Mouse (Mus musculus) A20 (cell line): ENCODE measurements around the gene Nipbl.
"Not testable (repeated sequence)": the region's sequence is repeated elsewhere in the genome, so short reads cannot be mapped to it uniquely, and the experiment has no call there.

Source experiments
- DNase-seq: peaks from one replicate; pipeline ENCODE4 v3.0.0-alpha.2; 2011; ENCODE audit warnings: low read depth, low spot score

Gene Nipbl

DNA sequence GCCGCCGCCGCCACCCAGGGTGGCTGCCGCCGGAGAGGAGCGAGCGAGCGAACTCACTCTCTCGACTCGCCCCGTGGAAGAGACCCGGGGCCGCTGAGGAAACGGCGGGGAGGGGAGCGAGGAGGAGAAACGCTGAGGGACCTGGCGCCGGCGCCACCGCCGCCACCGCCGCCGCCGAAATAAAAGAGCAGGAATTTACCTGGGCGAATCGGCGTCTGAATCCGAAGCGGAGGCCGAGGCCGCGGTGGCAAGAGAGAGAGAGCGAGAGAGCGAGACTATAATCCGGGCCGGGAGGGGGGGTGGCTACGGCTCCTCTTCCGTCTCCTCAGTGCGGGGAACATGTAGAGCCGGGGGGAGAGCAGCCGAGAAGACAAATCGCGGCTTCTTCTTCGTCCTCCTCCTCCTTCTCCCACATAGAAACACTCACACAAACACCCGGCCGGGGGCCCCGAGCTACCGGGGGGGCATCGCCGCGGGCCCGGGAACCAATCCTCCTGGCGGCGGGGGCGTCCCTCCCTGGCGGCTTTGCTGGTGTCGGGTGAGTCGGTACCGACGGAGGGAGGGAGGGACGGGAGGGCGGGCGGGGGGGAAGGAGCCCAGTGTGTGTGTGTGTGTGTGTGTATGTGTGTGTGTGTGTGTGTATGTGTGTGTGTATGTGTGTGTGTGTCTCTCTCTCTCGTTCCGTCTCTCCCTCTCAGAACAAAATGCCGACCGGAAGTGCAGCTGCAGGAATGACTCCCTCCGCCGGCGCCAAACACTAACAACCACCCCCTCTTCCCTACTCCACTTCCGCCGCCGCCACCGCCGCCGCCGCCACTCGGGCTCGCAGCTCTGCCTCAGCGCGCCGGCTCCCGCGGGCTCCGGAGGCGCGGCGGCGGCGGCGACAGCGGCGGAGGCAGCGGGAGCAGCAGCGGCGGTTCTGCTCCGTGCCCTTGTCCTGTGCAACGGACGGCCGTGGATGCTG is at the start of gene Nipbl:
Gene Nipbl (minus strand): TSS at position 538 of the 964 bp plus-strand sequence.
- peak; percentile 93 for DNase-seq

- DNase-seq: no peak
These were observed 41.0 kb upstream of the Nipbl start for GRCm38 (mm10) chr15:8485261-8485660.

DNA sequence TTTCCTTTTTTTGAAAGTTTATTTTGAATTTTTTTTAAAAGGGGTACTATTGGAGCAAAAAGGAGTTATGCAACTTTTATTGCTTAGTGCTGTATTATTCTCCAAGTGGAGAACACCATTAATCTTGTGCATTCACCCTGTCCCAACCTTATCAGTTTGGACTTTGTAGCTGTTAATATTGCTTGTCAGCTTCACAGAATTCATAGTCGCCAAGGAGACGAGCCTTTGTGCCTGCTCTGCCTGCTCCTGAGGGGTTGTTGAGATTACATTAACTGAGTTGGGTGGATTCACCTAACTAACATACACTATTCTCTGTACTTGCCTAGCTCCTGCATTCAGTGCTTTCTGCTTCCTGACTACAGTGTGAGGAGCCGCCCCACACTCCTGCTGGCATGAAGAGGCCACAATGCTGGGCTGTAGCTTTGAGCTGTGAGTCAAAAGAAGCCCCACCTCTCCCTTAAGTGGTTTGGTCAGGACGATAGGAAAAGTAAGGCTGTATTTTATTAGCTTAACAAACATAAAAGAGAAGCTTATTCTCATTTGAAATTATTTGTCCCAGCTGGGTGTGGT is 24.8 kb upstream of the Nipbl start:
- no peak for DNase-seq

- DNase-seq: no peak
These were observed 19.3 kb upstream of the Nipbl start for GRCm38 (mm10) chr15:8463521-8463920.

DNA sequence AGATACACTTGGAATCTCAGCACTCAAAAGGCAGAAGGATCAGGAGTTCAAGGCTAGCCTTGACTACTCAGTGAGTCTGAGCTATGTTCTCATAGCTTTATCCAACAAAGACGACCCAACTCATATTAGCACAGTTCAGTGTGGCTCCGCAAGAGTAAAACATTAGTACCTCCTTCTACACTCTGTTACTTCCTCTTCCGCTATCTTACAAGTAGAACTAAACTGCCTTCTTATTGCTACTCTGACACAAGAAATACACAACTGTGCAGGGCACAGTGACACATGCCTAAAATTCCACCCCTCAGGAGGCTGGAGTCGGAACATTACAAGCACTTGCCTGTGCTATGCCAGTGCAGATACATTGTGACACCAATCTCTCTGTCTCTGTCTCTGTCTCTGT is 18.5 kb upstream of the Nipbl start:
- DNase-seq: no peak

GRCm38 (mm10) chr15:8460871-8461270 is 16.6 kb upstream of the Nipbl start:
- DNase-seq: no peak

GRCm38 (mm10) chr15:8459979-8460378 is 15.7 kb upstream of the Nipbl start:
- DNase-seq: no peak

DNA sequence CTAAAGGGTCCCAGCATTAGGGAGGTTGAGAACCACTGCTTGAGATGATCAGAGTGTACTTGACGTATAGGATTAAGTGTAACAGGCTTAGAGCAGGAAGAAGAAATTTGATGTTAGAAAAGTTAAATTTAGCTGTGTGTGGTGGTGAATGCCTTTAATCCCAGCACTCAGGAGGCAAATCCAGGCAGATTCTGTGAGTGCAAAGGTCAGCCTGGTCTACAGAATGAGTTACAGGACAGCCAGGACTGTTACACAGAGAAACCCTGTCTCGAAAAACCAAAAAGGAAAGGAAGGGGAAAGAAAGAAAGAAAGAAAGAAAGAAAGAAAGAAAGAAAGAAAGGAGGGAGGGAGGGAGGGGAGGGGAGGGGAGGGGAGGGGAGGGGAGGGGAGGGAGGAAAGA is 12.0 kb upstream of the Nipbl start:
- DNase-seq: not testable (repeated sequence)

DNA sequence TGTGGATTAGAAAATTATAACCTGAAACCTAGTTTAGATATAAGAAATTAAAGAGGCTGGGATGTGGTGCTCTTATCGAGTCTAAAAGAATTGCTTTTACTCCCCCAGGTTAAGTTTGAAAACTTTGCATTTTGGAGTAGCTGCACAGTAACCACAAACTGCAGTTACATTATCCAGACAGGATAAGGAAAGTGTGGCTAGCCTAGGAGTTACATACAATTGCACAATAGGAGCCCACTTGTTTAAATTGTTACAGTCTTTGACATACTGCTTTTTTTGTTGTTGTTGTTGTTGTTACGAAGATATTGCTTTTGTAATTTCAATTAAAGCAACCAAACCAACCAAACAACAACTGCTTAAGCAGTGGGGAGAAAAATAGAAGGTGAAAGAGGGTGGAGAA is 11.2 kb upstream of the Nipbl start:
- no peak for DNase-seq

- DNase-seq: peak; percentile 79
These were observed 6.8 kb upstream of the Nipbl start for GRCm38 (mm10) chr15:8451071-8451470.

DNA sequence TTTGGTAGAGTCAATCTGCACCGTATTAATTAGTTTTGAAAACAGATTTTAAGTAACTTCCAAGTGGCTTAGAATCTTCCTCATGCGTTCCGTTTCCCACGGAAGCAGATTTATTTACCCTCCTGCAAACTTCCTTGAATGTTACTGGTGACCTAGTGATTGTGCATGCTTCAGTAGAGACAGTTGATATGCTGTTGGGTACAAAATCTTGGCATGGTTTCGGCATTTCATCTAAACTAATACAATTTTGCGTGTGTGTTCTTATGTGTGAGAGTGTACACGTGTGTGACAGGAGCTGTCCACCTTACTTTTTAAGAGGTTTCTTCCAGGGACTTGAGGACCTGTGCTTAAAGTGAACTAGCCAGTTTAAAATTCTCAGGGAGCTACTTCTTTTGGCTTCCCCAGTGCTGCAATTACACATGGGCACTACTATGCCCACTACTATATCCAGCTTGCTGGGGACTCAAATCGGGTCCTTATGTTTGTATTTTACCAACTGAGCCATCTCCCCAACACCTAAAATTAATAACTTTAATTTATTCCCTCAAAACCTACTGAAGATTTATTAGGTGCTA is 3.0 kb upstream of the Nipbl start:
- peak; percentile 42 for DNase-seq

GRCm38 (mm10) chr15:8446435-8446834 is 2.2 kb upstream of the Nipbl start:
- peak; percentile 88 for DNase-seq

- peak; percentile 81 for DNase-seq
These were observed 1.7 kb upstream of the Nipbl start for GRCm38 (mm10) chr15:8445951-8446419.

- DNase-seq: peak; percentile 92
These were observed 781 bp upstream of the Nipbl start for GRCm38 (mm10) chr15:8444890-8445597.

DNA sequence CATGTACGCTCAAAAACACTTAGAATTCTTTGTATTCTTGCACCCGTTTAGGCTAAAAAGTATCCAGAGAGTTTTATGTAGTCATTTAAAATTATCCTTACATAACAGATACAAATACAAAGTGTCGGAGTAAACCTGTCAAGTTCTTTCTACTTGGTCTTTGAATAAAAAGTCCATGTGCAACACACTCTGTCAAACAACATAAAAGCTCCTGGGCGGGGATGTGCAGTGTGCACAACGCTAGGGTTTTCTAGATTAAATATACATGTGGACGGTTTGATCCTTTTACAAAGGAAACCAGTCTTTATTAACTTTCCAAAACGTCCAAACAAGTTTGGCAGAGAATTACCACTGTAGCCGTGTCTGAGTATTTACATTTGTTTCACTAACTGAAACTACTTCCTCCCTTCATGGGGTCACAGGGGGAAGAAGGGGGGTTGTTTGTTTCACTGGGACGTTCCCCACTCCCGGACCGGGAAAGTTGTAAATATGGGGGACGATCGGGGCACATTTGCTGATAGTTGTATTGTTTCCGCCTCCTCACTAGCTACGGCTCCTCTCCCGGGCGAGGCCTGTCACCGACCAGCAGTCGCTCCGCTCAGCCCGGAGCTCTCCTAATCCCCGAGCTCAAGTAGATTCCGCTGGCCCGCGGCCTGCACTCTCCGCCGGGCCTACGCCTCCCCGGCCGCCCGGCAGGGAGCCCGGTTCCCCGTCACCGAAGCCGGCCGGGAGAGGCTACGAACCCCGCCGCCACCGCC is 916 bp downstream of the Nipbl start:
- DNase-seq: peak; percentile 87

DNA sequence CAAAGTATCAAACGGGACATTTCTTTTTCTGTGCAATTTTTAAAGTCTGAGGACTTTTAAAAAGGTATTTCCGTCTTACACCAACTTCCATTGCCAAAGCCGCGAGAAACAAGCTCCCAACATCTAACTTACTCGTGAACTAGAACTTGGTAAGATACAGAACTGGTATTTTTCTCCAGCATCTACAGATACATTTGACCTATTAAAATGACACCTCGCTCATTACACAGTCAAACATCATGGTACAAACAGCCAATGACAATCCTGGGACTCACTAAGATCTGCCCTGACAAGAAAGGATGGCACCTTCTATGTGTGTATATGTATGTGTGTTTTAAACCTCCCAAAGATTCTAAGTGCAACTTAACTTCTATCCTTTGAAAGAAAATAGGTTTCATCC is 1.5 kb downstream of the Nipbl start:
- peak; percentile 81 for DNase-seq

DNA sequence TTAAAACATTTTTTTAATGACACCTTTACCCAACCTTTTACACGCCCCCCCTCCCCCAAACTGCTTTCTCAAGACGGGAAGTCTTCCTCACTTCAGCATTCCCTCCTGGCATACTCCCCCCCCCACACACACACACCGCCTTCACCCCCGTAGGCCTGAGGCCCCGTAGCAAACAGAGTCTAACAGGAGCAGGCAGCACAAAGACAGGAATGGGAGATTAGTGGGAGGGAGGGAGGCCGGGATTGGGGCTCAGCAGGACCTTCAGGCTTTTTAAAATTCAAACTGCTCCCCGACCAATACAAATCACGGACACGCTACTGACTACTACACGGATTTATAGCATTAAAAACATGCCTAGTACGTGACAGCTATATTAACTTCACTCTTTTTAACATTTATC is 2.1 kb downstream of the Nipbl start:
- DNase-seq: peak; percentile 49

DNA sequence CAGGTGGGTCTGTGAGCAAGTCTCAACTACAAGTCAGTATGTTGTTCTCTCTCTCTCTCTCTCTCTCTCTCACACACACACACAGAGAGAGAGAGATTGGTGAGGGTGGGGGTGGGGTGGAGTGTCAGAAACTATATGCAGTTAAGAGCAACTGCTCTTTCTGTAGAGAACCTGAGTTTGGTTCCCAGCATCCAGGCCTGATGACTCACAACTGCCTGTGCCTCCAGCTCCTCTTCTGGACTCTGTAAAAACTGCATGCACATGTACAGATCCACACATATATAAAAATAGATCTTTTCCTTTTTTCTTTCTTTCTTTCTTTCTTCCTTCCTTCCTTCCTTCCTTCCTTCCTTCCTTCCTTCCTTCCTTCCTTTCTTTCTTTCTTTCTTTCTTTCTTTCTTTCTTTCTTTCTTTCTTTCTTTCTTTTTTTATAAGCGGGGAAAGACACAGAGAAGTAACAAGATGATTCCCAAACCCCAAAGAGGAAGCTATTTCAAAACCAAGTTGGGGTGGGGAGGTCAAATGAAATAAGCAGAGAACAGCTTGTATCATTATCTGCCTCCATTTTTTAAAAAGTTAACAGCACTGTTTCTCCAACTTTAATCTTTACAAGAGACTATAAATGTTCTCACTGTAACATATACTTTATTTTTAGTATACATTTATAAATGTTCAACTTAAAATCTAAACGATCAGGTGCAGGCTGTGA is 10.9 kb downstream of the Nipbl start:
- no peak for DNase-seq

- DNase-seq: no peak
These were observed 11.7 kb downstream of the Nipbl start for GRCm38 (mm10) chr15:8432534-8432933.

DNA sequence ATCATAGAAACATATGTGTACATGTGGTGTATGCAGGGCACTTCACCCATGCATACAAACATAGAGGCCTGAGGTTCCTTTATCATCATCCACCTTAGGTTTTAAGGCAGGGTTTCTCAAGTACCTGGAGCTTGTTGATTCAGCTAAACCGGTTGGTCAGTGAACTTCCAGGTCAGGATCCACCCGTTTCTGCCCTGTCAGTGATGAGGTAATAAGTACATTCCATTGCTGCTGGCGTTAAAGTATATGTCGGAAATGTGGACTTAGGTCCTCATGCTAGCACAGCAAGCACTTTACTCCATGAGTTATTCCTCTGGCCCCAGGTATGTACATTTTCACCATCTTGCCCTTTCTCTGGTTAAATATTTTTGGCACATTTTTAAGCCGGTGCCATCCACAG is 14.8 kb downstream of the Nipbl start:
- DNase-seq: no peak
